Mouse (Mus musculus) adrenal gland, postnatal 4 days (tissue): ENCODE data around the gene Olfml3. TPM values are rescaled to one million over a fixed set of nuclear protein-coding genes. Genes with fewer than 3 reads are reported as not detected.

Experiments used
- DNase-seq, 2 experiments: peaks; one replicate each; pipeline ENCODE4 v3.0.0; 2021 to 2022; ENCODE audit warnings: low spot score in 2 of 2, mixed read lengths in 2 of 2
- total RNA-seq, 2 experiments: library from RNA; stranded (reverse); gene quantifications; 2 replicates each; pipeline ENCODE4 v1.2.3; 2021

Olfml3 gene
- total RNA-seq, 2 experiments from 2014 or later, result 31.6 to 33.6 TPM

GRCm38 (mm10) chr3:103743208-103743607 lies 5.4 kb upstream of the Olfml3 start:
- no peak for DNase-seq

- no peak for DNase-seq
Measured at GRCm38 (mm10) chr3:103740342-103740741, 2.5 kb upstream of the Olfml3 start.

GRCm38 (mm10) chr3:103739329-103739728 lies 1.5 kb upstream of the Olfml3 start, which contains the start of gene Gm10964:
Gene Gm10964, plus strand, starts transcription at chr3:103739366.
- DNase-seq, result no peak

- no peak for DNase-seq
Measured at GRCm38 (mm10) chr3:103737061-103737754, 593 bp downstream of the Olfml3 start.

- DNase-seq, result no peak
Measured at GRCm38 (mm10) chr3:103735776-103736600, 1.8 kb downstream of the Olfml3 start.

GRCm38 (mm10) chr3:103734696-103735519 lies 2.9 kb downstream of the Olfml3 start:
- no peak for DNase-seq

- no peak for DNase-seq
Measured at GRCm38 (mm10) chr3:103733799-103734695, 3.8 kb downstream of the Olfml3 start.

- no peak for DNase-seq
Measured at GRCm38 (mm10) chr3:103733176-103733575, 4.6 kb downstream of the Olfml3 start.

- no peak for DNase-seq
Measured at GRCm38 (mm10) chr3:103732116-103732515, 5.7 kb downstream of the Olfml3 start.

- no peak for DNase-seq
Measured at GRCm38 (mm10) chr3:103729850-103730249, 8.0 kb downstream of the Olfml3 start.

- no peak for DNase-seq
Measured at GRCm38 (mm10) chr3:103727813-103728326, 9.9 kb downstream of the Olfml3 start.

GRCm38 (mm10) chr3:103726642-103727041 lies 11.2 kb downstream of the Olfml3 start:
- DNase-seq, result no peak

- no peak for DNase-seq
Measured at GRCm38 (mm10) chr3:103724137-103724536, 13.7 kb downstream of the Olfml3 start.

GRCm38 (mm10) chr3:103718728-103719127 lies 19.1 kb downstream of the Olfml3 start:
- DNase-seq, result no peak

- no peak for DNase-seq
Measured at GRCm38 (mm10) chr3:103716774-103717760, 20.7 kb downstream of the Olfml3 start.

GRCm38 (mm10) chr3:103715762-103716693 lies 21.8 kb downstream of the Olfml3 start:
- DNase-seq, result no peak

- no peak for DNase-seq
Measured at GRCm38 (mm10) chr3:103714942-103715341, 22.9 kb downstream of the Olfml3 start.
